Mouse (Mus musculus): ENCODE measurements around the gene Pde4d.

GRCm38 (mm10) chr13:109775197-109775596 is 1325.4 kb downstream of the Pde4d start:
- TF ChIP-seq POLR2A (IDR thresholded peaks at IDR 0.05; ENCODE audit: control insufficient read depth in 1 of 2, insufficient read depth in 1 of 2, low read depth in 1 of 2, low read length in 2 of 2, poor library complexity in 1 of 2) (no peak), MAFK (IDR thresholded peaks at IDR 0.05; ENCODE audit: borderline replicate concordance, low read depth, low read length) (no peak), EP300 (IDR thresholded peaks at IDR 0.05; ENCODE audit: low read depth in 1 of 2, low read length in 2 of 2) (no peak), KAT2A (conservative IDR thresholded peaks at IDR 0.05; ENCODE audit: low read depth, low read length) (no peak), RAD21 (IDR thresholded peaks at IDR 0.05; ENCODE audit: low read depth, low read length) (no peak)

Data from MEL (cell line).